Mouse (Mus musculus): Measurements from ENCODE around the gene Gm20517. TPM values are rescaled to one million over a fixed set of nuclear protein-coding genes. Genes with fewer than 3 reads are reported as not detected.

Gm20517 gene
- polyA plus RNA-seq (2015; fragmentation: Illumina TruSeq; extraction: RNeasy Lipid Tissue Mini Kit (QIAGEN cat#74804); ENCODE audit: insufficient read depth, low read depth, low replicate concordance) = not detected

GRCm38 (mm10) chr17:47610849-47611660, at the start of gene Gm20517, which contains the start of the genes Bysl and Med20:
TSS of gene Gm20517 (plus strand) at chr17:47611589.
TSS of gene Bysl (minus strand) at chr17:47611492.
TSS of gene Med20 (plus strand) at chr17:47611582.

GRCm38 (mm10) chr17:47630678-47631065, 19.3 kb downstream of the Gm20517 start, which contains the start of gene Usp49:
TSS of gene Usp49 (plus strand) at chr17:47630690.

DNA sequence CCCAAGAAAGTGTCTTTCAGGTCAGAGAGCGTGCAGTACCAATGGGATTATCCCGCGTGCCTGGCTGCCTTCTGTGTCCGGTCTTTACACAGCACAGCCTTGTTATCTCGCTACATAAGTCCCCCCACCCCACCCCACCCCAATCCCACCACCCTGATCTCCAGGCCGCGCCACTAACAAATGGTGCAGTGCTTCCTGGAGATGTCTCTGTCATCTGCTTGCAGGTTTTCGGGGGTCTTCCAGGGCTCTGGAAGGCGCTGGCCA, 76.9 kb downstream of the Gm20517 start, which contains the start of gene Tomm6:
Tomm6 (minus strand) TSS at position 43 of the 264 bp plus-strand sequence.

GRCm38 (mm10) chr17:47688608-47689575, 77.5 kb downstream of the Gm20517 start, which contains the start of gene Frs3:
TSS of gene Frs3 (plus strand) at chr17:47689030.

DNA sequence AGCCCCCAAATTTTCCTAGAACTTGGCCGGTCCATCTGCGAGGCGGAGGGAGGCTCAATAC, 82.9 kb downstream of the Gm20517 start, which contains the start of gene Gm21981:
Gm21981 (minus strand) TSS at position 14 of the 61 bp plus-strand sequence.

DNA sequence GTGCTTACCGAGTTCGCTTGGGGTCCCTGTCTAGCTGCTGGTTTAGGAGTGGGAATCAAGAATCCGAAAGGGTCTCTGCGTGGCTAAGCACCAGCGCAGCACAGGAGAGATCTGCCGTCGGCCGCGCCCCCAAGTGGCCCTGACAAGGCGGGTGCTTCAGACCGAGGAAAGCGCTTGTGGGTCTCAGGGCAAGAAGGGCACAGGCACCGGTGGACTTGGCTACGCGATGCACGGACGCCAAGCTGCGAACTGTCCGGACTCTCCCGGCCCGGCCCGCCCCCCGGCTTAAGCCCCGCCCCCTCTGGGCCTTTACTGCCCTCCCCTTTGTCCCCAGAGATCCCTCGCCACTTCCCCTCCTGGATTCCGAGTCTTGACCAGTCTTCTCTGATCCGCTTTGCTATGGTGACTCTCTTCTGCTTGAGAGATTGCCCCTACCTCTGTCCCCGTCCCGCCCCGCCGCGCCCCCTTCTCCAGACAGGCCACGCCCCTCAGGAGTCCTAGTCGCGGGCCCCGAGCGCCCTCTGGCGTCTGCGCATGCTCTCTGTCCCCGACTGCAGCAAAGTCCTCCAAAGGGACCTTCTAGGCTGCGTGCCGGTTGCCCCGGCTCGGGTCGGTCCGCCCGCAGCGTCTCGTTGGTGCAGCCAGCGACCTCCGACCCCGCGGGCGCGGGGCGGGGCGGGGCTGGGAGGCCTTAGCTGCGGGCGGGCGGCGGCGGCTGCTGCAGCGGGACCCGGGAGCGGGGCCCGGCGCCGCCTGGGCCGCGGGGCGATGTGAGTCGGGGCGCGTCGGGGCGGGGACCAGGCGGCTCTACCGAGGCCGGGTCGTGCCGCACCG, 83.3 kb downstream of the Gm20517 start, which contains the start of gene Prickle4:
Prickle4 (minus strand) TSS at position 234 of the 834 bp plus-strand sequence.

GRCm38 (mm10) chr17:47726566-47726965, 115.2 kb downstream of the Gm20517 start, which contains the start of gene Pgc:
TSS of gene Pgc (plus strand) at chr17:47726842.

Other genes starting within 250 kb of the Gm20517 start
- gene Mrps10, start 242.7 kb upstream of the Gm20517 start, polyA plus RNA-seq (2015; fragmentation: Illumina TruSeq; extraction: RNeasy Lipid Tissue Mini Kit (QIAGEN cat#74804); ENCODE audit: insufficient read depth, low read depth, low replicate concordance) = 10.7 TPM
- not detected for gene Guca1b, start 226.2 kb upstream of the Gm20517 start, polyA plus RNA-seq (2015; fragmentation: Illumina TruSeq; extraction: RNeasy Lipid Tissue Mini Kit (QIAGEN cat#74804); ENCODE audit: insufficient read depth, low read depth, low replicate concordance)
- gene Guca1a, start 211.0 kb upstream of the Gm20517 start, polyA plus RNA-seq (2015; fragmentation: Illumina TruSeq; extraction: RNeasy Lipid Tissue Mini Kit (QIAGEN cat#74804); ENCODE audit: insufficient read depth, low read depth, low replicate concordance) = 1.7 TPM
- gene AI661453, start 175.0 kb upstream of the Gm20517 start, polyA plus RNA-seq (2015; fragmentation: Illumina TruSeq; extraction: RNeasy Lipid Tissue Mini Kit (QIAGEN cat#74804); ENCODE audit: insufficient read depth, low read depth, low replicate concordance) = 4.6 TPM
- gene 1700001C19Rik, start 174.2 kb upstream of the Gm20517 start, polyA plus RNA-seq (2015; fragmentation: Illumina TruSeq; extraction: RNeasy Lipid Tissue Mini Kit (QIAGEN cat#74804); ENCODE audit: insufficient read depth, low read depth, low replicate concordance) = not detected
- gene Taf8, start 109.3 kb upstream of the Gm20517 start, polyA plus RNA-seq (2015; fragmentation: Illumina TruSeq; extraction: RNeasy Lipid Tissue Mini Kit (QIAGEN cat#74804); ENCODE audit: insufficient read depth, low read depth, low replicate concordance) = 7.5 TPM
- 26.9 TPM for gene Ccnd3, start 106.5 kb upstream of the Gm20517 start, polyA plus RNA-seq (2015; fragmentation: Illumina TruSeq; extraction: RNeasy Lipid Tissue Mini Kit (QIAGEN cat#74804); ENCODE audit: insufficient read depth, low read depth, low replicate concordance)
- 2.4 TPM for gene Bysl, start 97 bp upstream of the Gm20517 start, polyA plus RNA-seq (2015; fragmentation: Illumina TruSeq; extraction: RNeasy Lipid Tissue Mini Kit (QIAGEN cat#74804); ENCODE audit: insufficient read depth, low read depth, low replicate concordance)
- 12.8 TPM for gene Med20, start within 50 bp of the Gm20517 start, polyA plus RNA-seq (2015; fragmentation: Illumina TruSeq; extraction: RNeasy Lipid Tissue Mini Kit (QIAGEN cat#74804); ENCODE audit: insufficient read depth, low read depth, low replicate concordance)
- 1.1 TPM for gene Usp49, start 19.1 kb downstream of the Gm20517 start, polyA plus RNA-seq (2015; fragmentation: Illumina TruSeq; extraction: RNeasy Lipid Tissue Mini Kit (QIAGEN cat#74804); ENCODE audit: insufficient read depth, low read depth, low replicate concordance)
- gene Tomm6, start 76.8 kb downstream of the Gm20517 start, polyA plus RNA-seq (2015; fragmentation: Illumina TruSeq; extraction: RNeasy Lipid Tissue Mini Kit (QIAGEN cat#74804); ENCODE audit: insufficient read depth, low read depth, low replicate concordance) = 71.8 TPM
- gene Frs3, start 77.4 kb downstream of the Gm20517 start, polyA plus RNA-seq (2015; fragmentation: Illumina TruSeq; extraction: RNeasy Lipid Tissue Mini Kit (QIAGEN cat#74804); ENCODE audit: insufficient read depth, low read depth, low replicate concordance) = 1.5 TPM
- gene Gm21981, start 82.9 kb downstream of the Gm20517 start, polyA plus RNA-seq (2015; fragmentation: Illumina TruSeq; extraction: RNeasy Lipid Tissue Mini Kit (QIAGEN cat#74804); ENCODE audit: insufficient read depth, low read depth, low replicate concordance) = 0.42 TPM
- 2.3 TPM for gene Prickle4, start 83.1 kb downstream of the Gm20517 start, polyA plus RNA-seq (2015; fragmentation: Illumina TruSeq; extraction: RNeasy Lipid Tissue Mini Kit (QIAGEN cat#74804); ENCODE audit: insufficient read depth, low read depth, low replicate concordance)
- not detected for gene Pgc, start 115.3 kb downstream of the Gm20517 start, polyA plus RNA-seq (2015; fragmentation: Illumina TruSeq; extraction: RNeasy Lipid Tissue Mini Kit (QIAGEN cat#74804); ENCODE audit: insufficient read depth, low read depth, low replicate concordance)
- gene Tfeb, start 125.4 kb downstream of the Gm20517 start, polyA plus RNA-seq (2015; fragmentation: Illumina TruSeq; extraction: RNeasy Lipid Tissue Mini Kit (QIAGEN cat#74804); ENCODE audit: insufficient read depth, low read depth, low replicate concordance) = 3.0 TPM
- 1.0 TPM for gene Mdfi, start 223.1 kb downstream of the Gm20517 start, polyA plus RNA-seq (2015; fragmentation: Illumina TruSeq; extraction: RNeasy Lipid Tissue Mini Kit (QIAGEN cat#74804); ENCODE audit: insufficient read depth, low read depth, low replicate concordance)